Mouse (Mus musculus) midbrain, embryonic 16.5 days (tissue): ENCODE results near the gene Mcrip1. TPM values are rescaled to one million over a fixed set of nuclear protein-coding genes. Genes with fewer than 3 reads are reported as not detected.

Experiments
- ATAC-seq: fragments of 200-750 bp; cut with Nextera tagmentation; 2 replicates; pipeline ENCODE4 v1.8.0; 2017; ENCODE audit warnings: moderate TSS enrichment
- H3K27ac ChIP-seq: fragments of 300-500 bp; sonication (generic); 2 replicates; pipeline ENCODE4 v1.5.1; 2014; ENCODE audit warnings: mild to moderate bottlenecking, low read length, mixed read lengths
- H3K27me3 ChIP-seq: fragments of 300-500 bp; sonication (generic); 2 replicates; pipeline ENCODE4 v1.6.1; 2014; ENCODE audit warnings: low read depth, low read length, mixed read lengths; ENCODE audit not compliant: control insufficient read depth, insufficient read depth
- H3K36me3 ChIP-seq: fragments of 300-500 bp; sonication (generic); 2 replicates; pipeline ENCODE4 v1.6.1; 2014; ENCODE audit warnings: mild to moderate bottlenecking, low read length, moderate library complexity, mixed read lengths; ENCODE audit not compliant: control insufficient read depth, insufficient read depth
- H3K4me1 ChIP-seq: fragments of 300-500 bp; sonication (generic); 2 replicates; pipeline ENCODE4 v1.6.1; 2014; ENCODE audit warnings: mild to moderate bottlenecking, low read length, mixed read lengths; ENCODE audit not compliant: control insufficient read depth, insufficient read depth
- H3K4me2 ChIP-seq: fragments of 300-500 bp; sonication (generic); 2 replicates; pipeline ENCODE4 v1.6.1; 2014; ENCODE audit warnings: mild to moderate bottlenecking, low read length, mixed read lengths
- H3K4me3 ChIP-seq: fragments of 300-500 bp; sonication (generic); 2 replicates; pipeline ENCODE4 v1.5.1; 2014; ENCODE audit warnings: low read depth, mild to moderate bottlenecking, low read length, moderate library complexity, mixed read lengths
- H3K9ac ChIP-seq: fragments of 300-500 bp; sonication (generic); 2 replicates; pipeline ENCODE4 v1.6.1; 2014; ENCODE audit warnings: low read depth, low read length, mixed read lengths
- H3K9me3 ChIP-seq: fragments of 300-500 bp; sonication (generic); replicated peaks from 2 replicates; pipeline ENCODE4 v1.6.1; 2014; ENCODE audit warnings: mild to moderate bottlenecking, low read length, mixed read lengths; ENCODE audit not compliant: control insufficient read depth, poor library complexity, severe bottlenecking
- WGBS: fragments of 180-500 bp; shearing (Covaris S2); extraction: QIAGEN DNeasy Blood & Tissue Kit; methylation state at CpG from one replicate; pipeline ENCODE4 v1.1.7; 2014; 5-methylcytosine and 5-hydroxymethylcytosine counted together
- polyA plus RNA-seq: library from polyadenylated mRNA; unstranded; fragments of >200 nt; fragmentation: Nextera tagmentation; extraction: Ambion mirVana; gene quantifications from 2 replicates; pipeline ENCODE4 v1.2.1, GENCODE M21; 2015

Gene Mcrip1
- polyA plus RNA-seq, 1 experiment from 2014 or later = 232 TPM

- no peak overlapping the region for H3K4me3 ChIP-seq
- WGBS = 56% methylated on average over 6 of the region's 6 CpGs
- H3K27ac ChIP-seq = no peak overlapping the region
- no peaks in the 10 kb centered on the region for H3K9me3 ChIP-seq
- H3K4me2 ChIP-seq = no peak overlapping the region
- ATAC-seq = no peak
- H3K36me3 ChIP-seq = no peaks in the 10 kb centered on the region
- no peaks in the 10 kb centered on the region for H3K27me3 ChIP-seq
- H3K4me1 ChIP-seq = peaks cover 2% of the 10 kb centered on the region; the same call in 1 of the 2 replicates
- H3K9ac ChIP-seq = no peak overlapping the region
Measured at GRCm38 (mm10) chr11:120512790-120513453, 36.6 kb downstream of the Mcrip1 start.

GRCm38 (mm10) chr11:120510375-120511030 lies 39.0 kb downstream of the Mcrip1 start:
- no peak overlapping the region for H3K4me3 ChIP-seq
- peak overlapping the region; percentile 36 for H3K4me2 ChIP-seq
- WGBS = 3% methylated on average over 16 of the region's 16 CpGs
- no peak overlapping the region for H3K27ac ChIP-seq
- no peak for ATAC-seq
- H3K27me3 ChIP-seq = no peaks in the 10 kb centered on the region
- H3K4me1 ChIP-seq = peaks cover 2% of the 10 kb centered on the region; the same call in 1 of the 2 replicates
- H3K36me3 ChIP-seq = no peaks in the 10 kb centered on the region
- H3K9ac ChIP-seq = no peak overlapping the region
- no peaks in the 10 kb centered on the region for H3K9me3 ChIP-seq

GRCm38 (mm10) chr11:120509940-120510339 lies 39.6 kb downstream of the Mcrip1 start:
- Histone ChIP-seq H3K4me3 (no peak overlapping the region), H3K36me3 (no peaks in the 10 kb centered on the region), H3K27me3 (no peaks in the 10 kb centered on the region), H3K4me1 (peaks cover 2% of the 10 kb centered on the region; the same call in 1 of the 2 replicates), H3K27ac (no peak overlapping the region), H3K9me3 (no peaks in the 10 kb centered on the region), H3K9ac (no peak overlapping the region), H3K4me2 (no peak overlapping the region)
- 22% methylated on average over 4 of the region's 4 CpGs for WGBS
- no peak for ATAC-seq

GRCm38 (mm10) chr11:120508290-120508870 lies 41.1 kb downstream of the Mcrip1 start:
- no peak for ATAC-seq
- no peak overlapping the region for H3K4me2 ChIP-seq
- WGBS = 86% methylated on average over 9 of the region's 9 CpGs
- H3K36me3 ChIP-seq = no peaks in the 10 kb centered on the region
- no peaks in the 10 kb centered on the region for H3K9me3 ChIP-seq
- no peak overlapping the region for H3K27ac ChIP-seq
- H3K27me3 ChIP-seq = no peaks in the 10 kb centered on the region
- H3K4me1 ChIP-seq = peaks cover 2% of the 10 kb centered on the region; the same call in 1 of the 2 replicates
- H3K9ac ChIP-seq = no peak overlapping the region
- H3K4me3 ChIP-seq = no peak overlapping the region

- Histone ChIP-seq H3K4me1 (peaks cover 2% of the 10 kb centered on the region; the same call in 1 of the 2 replicates), H3K9ac (no peak overlapping the region), H3K4me3 (no peak overlapping the region), H3K36me3 (no peaks in the 10 kb centered on the region), H3K9me3 (no peaks in the 10 kb centered on the region), H3K27ac (no peak overlapping the region), H3K4me2 (no peak overlapping the region), H3K27me3 (no peaks in the 10 kb centered on the region)
- 78% methylated on average over 13 of the region's 13 CpGs for WGBS
- no peak for ATAC-seq
Measured at GRCm38 (mm10) chr11:120507611-120508289, 41.8 kb downstream of the Mcrip1 start.

GRCm38 (mm10) chr11:120506899-120507298 lies 42.6 kb downstream of the Mcrip1 start:
- no peaks in the 10 kb centered on the region for H3K27me3 ChIP-seq
- no peak for ATAC-seq
- H3K27ac ChIP-seq = no peak overlapping the region
- H3K4me3 ChIP-seq = no peak overlapping the region
- H3K9me3 ChIP-seq = no peaks in the 10 kb centered on the region
- peaks cover 2% of the 10 kb centered on the region; the same call in 1 of the 2 replicates for H3K4me1 ChIP-seq
- H3K36me3 ChIP-seq = no peaks in the 10 kb centered on the region
- 65% methylated on average over 4 of the region's 4 CpGs for WGBS
- no peak overlapping the region for H3K9ac ChIP-seq
- no peak overlapping the region for H3K4me2 ChIP-seq

GRCm38 (mm10) chr11:120505661-120506060 lies 43.9 kb downstream of the Mcrip1 start:
- Histone ChIP-seq H3K9ac (no peak overlapping the region), H3K36me3 (no peaks in the 10 kb centered on the region), H3K4me3 (no peak overlapping the region), H3K4me2 (no peak overlapping the region), H3K27me3 (no peaks in the 10 kb centered on the region), H3K9me3 (no peaks in the 10 kb centered on the region), H3K27ac (no peak overlapping the region), H3K4me1 (peaks cover 2% of the 10 kb centered on the region; the same call in 1 of the 2 replicates)
- WGBS = 94% methylated on average over 3 of the region's 3 CpGs
- no peak for ATAC-seq

GRCm38 (mm10) chr11:120501701-120502100 lies 47.8 kb downstream of the Mcrip1 start:
- H3K27me3 ChIP-seq = no peaks in the 10 kb centered on the region
- ATAC-seq = no peak
- no peak overlapping the region for H3K9ac ChIP-seq
- 88% methylated on average over 4 of the region's 4 CpGs for WGBS
- peaks cover 5% of the 10 kb centered on the region; the same call in 1 of the 2 replicates for H3K36me3 ChIP-seq
- H3K9me3 ChIP-seq = no peaks in the 10 kb centered on the region
- no peaks in the 10 kb centered on the region for H3K4me1 ChIP-seq
- no peak overlapping the region for H3K27ac ChIP-seq
- no peak overlapping the region for H3K4me3 ChIP-seq
- no peak overlapping the region for H3K4me2 ChIP-seq
